Mouse (Mus musculus) heart, embryonic 12.5 days (tissue): ENCODE data around the gene Gm20388. TPM values are rescaled to one million over a fixed set of nuclear protein-coding genes. Genes with fewer than 3 reads are reported as not detected.

Experiments used
- ATAC-seq: fragments of 200-750 bp; cut with Nextera tagmentation; 2 replicates; pipeline ENCODE4 v1.8.0; 2017; ENCODE audit warnings: moderate TSS enrichment, moderate library complexity; ENCODE audit not compliant: insufficient number of reproducible peaks, low FRiP score
- H3K27ac ChIP-seq: fragments of 300-500 bp; sonication (generic); 2 replicates; pipeline ENCODE4 v1.5.1; 2016; ENCODE audit warnings: mild to moderate bottlenecking, moderate library complexity; ENCODE audit not compliant: poor library complexity, severe bottlenecking
- H3K27me3 ChIP-seq: fragments of 300-500 bp; sonication (generic); replicated peaks from 2 replicates; pipeline ENCODE4 v1.6.1; 2016; ENCODE audit warnings: mild to moderate bottlenecking, moderate library complexity
- H3K36me3 ChIP-seq: fragments of 300-500 bp; sonication (generic); 2 replicates; pipeline ENCODE4 v1.6.1; 2016; ENCODE audit warnings: mild to moderate bottlenecking, moderate library complexity
- H3K4me1 ChIP-seq: fragments of 300-500 bp; sonication (generic); replicated peaks from 2 replicates; pipeline ENCODE4 v1.6.1; 2016; ENCODE audit warnings: mild to moderate bottlenecking
- H3K4me2 ChIP-seq: fragments of 300-500 bp; sonication (generic); 2 replicates; pipeline ENCODE4 v1.6.1; 2016; ENCODE audit warnings: mild to moderate bottlenecking, moderate library complexity
- H3K4me3 ChIP-seq: fragments of 300-500 bp; sonication (generic); 2 replicates; pipeline ENCODE4 v1.5.1; 2016; ENCODE audit warnings: mild to moderate bottlenecking
- H3K9ac ChIP-seq: fragments of 300-500 bp; sonication (generic); 2 replicates; pipeline ENCODE4 v1.6.1; 2016; ENCODE audit warnings: mild to moderate bottlenecking, moderate library complexity
- H3K9me3 ChIP-seq: fragments of 300-500 bp; sonication (generic); replicated peaks from 2 replicates; pipeline ENCODE4 v1.6.1; 2016; ENCODE audit warnings: mild to moderate bottlenecking, moderate library complexity
- WGBS: fragments of 180-500 bp; shearing (Covaris S2); methylation state at CpG from one replicate; pipeline ENCODE4 v1.1.7; 2016; 5-methylcytosine and 5-hydroxymethylcytosine counted together
- polyA plus RNA-seq: library from polyadenylated mRNA; unstranded; fragments of >200 nt; fragmentation: Nextera tagmentation; extraction: Ambion mirVana; gene quantifications from 2 replicates; pipeline ENCODE4 v1.2.1, GENCODE M21; 2016

Gene Gm20388
- polyA plus RNA-seq, 1 experiment from 2014 or later = not detected

GRCm38 (mm10) chr8:120026991-120027390 is 116.3 kb downstream of the Gm20388 start:
- Histone ChIP-seq H3K9me3 (peaks cover 6% of the 10 kb centered on the region; the same call in 1 of the 2 replicates), H3K4me1 (peaks cover 7% of the 10 kb centered on the region), H3K27me3 (peaks cover 12% of the 10 kb centered on the region; the same call in 1 of the 2 replicates), H3K9ac (no peak overlapping the region), H3K4me2 (no peak overlapping the region), H3K36me3 (0 out of 2 replicates have a peak, but pooled peaks cover 3% of the 10 kb centered on the region), H3K27ac (no peak overlapping the region), H3K4me3 (no peak overlapping the region)
- no peak for ATAC-seq
- WGBS = 64% methylated on average over 6 of the region's 6 CpGs

- Histone ChIP-seq H3K36me3 (no peaks in the 10 kb centered on the region), H3K27me3 (0 out of 2 replicates have a peak, but pooled peaks cover 5% of the 10 kb centered on the region), H3K4me2 (no peak overlapping the region), H3K27ac (no peak overlapping the region), H3K9ac (no peak overlapping the region), H3K9me3 (no peaks in the 10 kb centered on the region), H3K4me1 (peaks cover 7% of the 10 kb centered on the region), H3K4me3 (no peak overlapping the region)
- no peak for ATAC-seq
- 58% methylated on average over 5 of the region's 5 CpGs for WGBS
Measured at GRCm38 (mm10) chr8:120030447-120030846, 119.8 kb downstream of the Gm20388 start.

DNA sequence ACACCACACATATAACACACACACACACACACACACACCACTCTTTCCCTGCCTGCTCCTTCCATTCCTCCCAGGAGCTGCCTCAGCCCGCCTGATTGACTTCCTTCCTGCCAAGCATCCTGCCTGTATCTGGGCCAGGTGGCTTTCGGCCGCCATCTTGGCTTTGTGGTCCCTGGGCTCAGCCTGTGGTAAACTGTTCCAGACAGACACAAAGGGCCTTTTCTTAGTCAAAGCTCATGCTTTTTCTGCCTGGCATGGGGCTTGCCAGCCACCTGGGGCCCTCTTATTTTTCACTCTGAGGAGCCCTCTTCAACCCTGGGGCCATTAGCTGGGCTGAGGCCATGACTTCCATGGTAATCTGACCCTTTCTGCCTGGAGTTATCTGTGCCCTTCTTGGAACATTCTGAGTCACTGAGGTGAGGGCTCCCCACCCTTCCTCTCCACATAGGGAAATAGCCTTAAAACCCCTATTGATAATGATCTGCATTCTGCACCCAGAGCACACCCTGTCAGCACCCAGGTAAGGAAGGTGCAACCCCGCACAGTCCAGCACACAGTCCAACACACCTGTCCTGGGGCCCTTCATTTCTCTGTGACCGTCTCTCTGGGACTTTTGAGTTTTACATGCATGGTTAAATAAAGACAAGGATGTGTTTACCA is 122.0 kb downstream of the Gm20388 start:
- 88% methylated on average over 5 of the region's 5 CpGs for WGBS
- H3K4me2 ChIP-seq = no peak overlapping the region
- peaks cover 22% of the 10 kb centered on the region for H3K4me1 ChIP-seq
- H3K27me3 ChIP-seq = 0 out of 2 replicates have a peak, but pooled peaks cover 5% of the 10 kb centered on the region
- H3K36me3 ChIP-seq = no peaks in the 10 kb centered on the region
- no peak overlapping the region for H3K27ac ChIP-seq
- no peak for ATAC-seq
- no peak overlapping the region for H3K4me3 ChIP-seq
- no peaks in the 10 kb centered on the region for H3K9me3 ChIP-seq
- no peak overlapping the region for H3K9ac ChIP-seq

DNA sequence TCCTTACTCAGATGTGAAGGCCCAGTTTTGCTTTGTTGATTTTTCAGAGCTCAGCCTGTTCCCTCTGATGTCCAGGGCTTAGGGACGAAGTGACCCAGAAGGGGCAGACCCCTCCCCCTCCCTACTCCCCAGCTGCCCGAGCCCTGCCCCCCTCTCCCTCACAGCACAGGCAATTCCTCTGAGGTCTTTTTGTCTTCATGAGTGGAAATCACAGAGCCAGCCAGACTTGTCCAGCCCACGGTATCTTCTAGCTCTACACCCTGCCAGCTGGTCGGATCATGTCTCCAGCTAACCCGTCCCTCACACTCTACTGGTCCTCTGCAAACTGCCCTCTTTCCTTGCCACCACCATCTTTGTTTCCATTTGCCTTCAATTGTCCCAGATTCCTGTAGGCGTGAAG is 123.8 kb downstream of the Gm20388 start:
- 53% methylated on average over 6 of the region's 6 CpGs for WGBS
- peaks cover 16% of the 10 kb centered on the region for H3K27me3 ChIP-seq
- H3K36me3 ChIP-seq = no peaks in the 10 kb centered on the region
- H3K9me3 ChIP-seq = no peaks in the 10 kb centered on the region
- H3K4me1 ChIP-seq = peaks cover 31% of the 10 kb centered on the region
- no peak for ATAC-seq
- no peak overlapping the region for H3K4me2 ChIP-seq
- no peak overlapping the region for H3K9ac ChIP-seq
- H3K4me3 ChIP-seq = no peak overlapping the region
- H3K27ac ChIP-seq = no peak overlapping the region

DNA sequence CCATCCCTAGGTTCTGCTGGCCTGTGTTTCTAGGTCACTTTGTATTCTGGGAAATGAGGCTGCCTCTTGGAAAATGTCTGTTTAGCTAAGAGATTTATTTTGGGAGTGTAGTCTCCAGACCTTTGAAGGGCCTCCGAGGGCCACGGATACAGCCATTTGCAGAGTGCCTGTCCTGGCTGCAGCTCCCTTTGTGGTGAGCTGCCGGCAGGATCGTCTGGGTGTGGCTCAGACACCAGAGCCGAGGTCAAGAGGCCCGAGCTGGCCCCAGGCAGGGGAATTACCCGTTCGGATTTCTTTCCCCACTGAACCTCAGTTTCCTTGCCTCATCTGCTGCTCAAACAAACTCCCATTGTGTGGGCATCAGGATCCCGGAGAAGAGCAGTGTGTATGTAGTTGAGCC is 125.5 kb downstream of the Gm20388 start:
- H3K27me3 ChIP-seq = peaks cover 16% of the 10 kb centered on the region
- H3K9ac ChIP-seq = 0 out of 2 replicates have a peak overlapping the region, but pooled peaks have one; percentile 19
- ATAC-seq = no peak
- WGBS = 26% methylated on average over 9 of the region's 9 CpGs
- H3K9me3 ChIP-seq = no peaks in the 10 kb centered on the region
- H3K4me3 ChIP-seq = no peak overlapping the region
- peak overlapping the region; percentile 32; the same call in 1 of the 2 replicates for H3K27ac ChIP-seq
- H3K4me1 ChIP-seq = peaks cover 46% of the 10 kb centered on the region
- peak overlapping the region; percentile 3; the same call in 1 of the 2 replicates for H3K4me2 ChIP-seq
- no peaks in the 10 kb centered on the region for H3K36me3 ChIP-seq

GRCm38 (mm10) chr8:120036578-120036977 is 125.9 kb downstream of the Gm20388 start:
- H3K4me3 ChIP-seq = no peak overlapping the region
- no peak for ATAC-seq
- H3K9ac ChIP-seq = 0 out of 2 replicates have a peak overlapping the region, but pooled peaks have one; percentile 19
- WGBS = 80% methylated on average over 4 of the region's 4 CpGs
- peaks cover 16% of the 10 kb centered on the region for H3K27me3 ChIP-seq
- H3K9me3 ChIP-seq = peaks cover 4% of the 10 kb centered on the region; the same call in 1 of the 2 replicates
- H3K27ac ChIP-seq = peak overlapping the region; percentile 32; the same call in 1 of the 2 replicates
- H3K4me2 ChIP-seq = peak overlapping the region; percentile 3; the same call in 1 of the 2 replicates
- H3K36me3 ChIP-seq = no peaks in the 10 kb centered on the region
- H3K4me1 ChIP-seq = peaks cover 51% of the 10 kb centered on the region

GRCm38 (mm10) chr8:120037199-120037598 is 126.6 kb downstream of the Gm20388 start:
- 42% methylated on average over 15 of the region's 15 CpGs for WGBS
- Histone ChIP-seq H3K9me3 (peaks cover 4% of the 10 kb centered on the region; the same call in 1 of the 2 replicates), H3K4me3 (no peak overlapping the region), H3K36me3 (no peaks in the 10 kb centered on the region), H3K27ac (no peak overlapping the region), H3K4me1 (peaks cover 52% of the 10 kb centered on the region), H3K9ac (no peak overlapping the region), H3K4me2 (no peak overlapping the region), H3K27me3 (peaks cover 16% of the 10 kb centered on the region)
- ATAC-seq = no peak; the same call in 1 of the 2 replicates

- no peak overlapping the region for H3K27ac ChIP-seq
- no peak overlapping the region for H3K4me2 ChIP-seq
- H3K27me3 ChIP-seq = peaks cover 17% of the 10 kb centered on the region
- ATAC-seq = no peak
- H3K36me3 ChIP-seq = no peaks in the 10 kb centered on the region
- peaks cover 52% of the 10 kb centered on the region for H3K4me1 ChIP-seq
- no peak overlapping the region for H3K9ac ChIP-seq
- WGBS = 77% methylated on average over 8 of the region's 8 CpGs
- peaks cover 4% of the 10 kb centered on the region; the same call in 1 of the 2 replicates for H3K9me3 ChIP-seq
- H3K4me3 ChIP-seq = no peak overlapping the region
Measured at GRCm38 (mm10) chr8:120037611-120038010, 127.0 kb downstream of the Gm20388 start.

DNA sequence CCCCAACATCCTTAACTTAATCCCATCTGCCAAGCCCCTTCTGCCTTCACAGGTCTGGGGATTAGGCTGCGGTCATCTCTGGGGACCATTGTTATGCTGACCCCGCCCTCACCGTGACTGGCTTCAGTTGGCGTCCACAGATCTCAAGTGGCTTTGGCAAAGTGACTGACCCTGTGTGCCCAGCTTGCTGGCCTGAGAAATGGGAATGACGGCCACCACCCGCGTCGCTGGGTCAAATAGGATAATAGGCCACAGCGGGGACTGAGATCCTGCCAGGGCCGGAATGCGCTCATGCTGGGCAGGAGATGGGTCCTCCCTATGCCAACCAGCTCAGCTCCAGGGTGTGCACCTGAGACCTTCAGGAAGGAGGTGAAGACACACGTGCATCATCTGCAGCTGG is 128.1 kb downstream of the Gm20388 start:
- Histone ChIP-seq H3K4me1 (peaks cover 52% of the 10 kb centered on the region), H3K27me3 (peaks cover 28% of the 10 kb centered on the region), H3K9ac (no peak overlapping the region), H3K9me3 (peaks cover 4% of the 10 kb centered on the region; the same call in 1 of the 2 replicates), H3K36me3 (no peaks in the 10 kb centered on the region), H3K27ac (no peak overlapping the region), H3K4me3 (no peak overlapping the region), H3K4me2 (no peak overlapping the region)
- 92% methylated on average over 12 of the region's 12 CpGs for WGBS
- no peak for ATAC-seq

DNA sequence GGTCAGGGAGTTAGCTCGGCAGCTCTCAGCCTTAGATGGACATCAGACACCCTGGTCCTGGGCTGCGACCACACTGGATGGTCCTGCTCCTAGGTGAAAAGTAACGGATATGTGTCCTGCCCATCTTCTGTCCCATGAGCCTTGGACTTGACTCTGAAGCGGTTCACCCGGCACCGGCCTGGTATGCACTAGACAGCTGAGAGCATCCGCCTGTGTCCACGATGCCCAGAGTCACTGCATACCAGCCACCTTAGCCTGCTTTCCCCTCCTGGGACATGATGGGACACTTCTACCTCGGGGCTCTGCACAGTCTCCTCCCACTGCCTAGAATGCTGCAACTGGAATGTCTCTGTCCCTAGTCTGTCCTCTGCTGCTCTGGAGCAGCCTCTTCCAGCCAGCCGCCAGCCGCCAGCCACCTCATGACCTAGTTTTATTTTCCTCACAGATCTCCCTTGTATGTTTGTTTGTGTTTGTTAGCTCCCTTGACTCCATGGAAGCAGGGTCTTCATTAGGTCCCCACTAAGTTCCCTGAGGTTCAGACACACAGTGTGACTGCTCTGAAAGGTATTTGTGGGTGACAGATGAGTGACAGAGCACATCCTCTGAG is 128.8 kb downstream of the Gm20388 start:
- no peak for ATAC-seq
- no peak overlapping the region for H3K27ac ChIP-seq
- peaks cover 4% of the 10 kb centered on the region; the same call in 1 of the 2 replicates for H3K9me3 ChIP-seq
- H3K36me3 ChIP-seq = no peaks in the 10 kb centered on the region
- no peak overlapping the region for H3K4me2 ChIP-seq
- H3K4me1 ChIP-seq = peaks cover 52% of the 10 kb centered on the region
- H3K9ac ChIP-seq = no peak overlapping the region
- H3K27me3 ChIP-seq = peaks cover 35% of the 10 kb centered on the region
- no peak overlapping the region for H3K4me3 ChIP-seq
- WGBS = 49% methylated on average over 11 of the region's 11 CpGs

- Histone ChIP-seq H3K9me3 (peaks cover 4% of the 10 kb centered on the region), H3K4me2 (no peak overlapping the region), H3K27me3 (peaks cover 44% of the 10 kb centered on the region), H3K27ac (peak overlapping the region; percentile 26), H3K36me3 (no peaks in the 10 kb centered on the region), H3K4me3 (no peak overlapping the region), H3K9ac (no peak overlapping the region), H3K4me1 (peaks cover 50% of the 10 kb centered on the region)
- WGBS = 8% methylated on average over 1 of the region's 1 CpGs
- ATAC-seq = peak; percentile 51
Measured at GRCm38 (mm10) chr8:120040861-120041260, 130.2 kb downstream of the Gm20388 start.
